In the genomic region with DNA sequence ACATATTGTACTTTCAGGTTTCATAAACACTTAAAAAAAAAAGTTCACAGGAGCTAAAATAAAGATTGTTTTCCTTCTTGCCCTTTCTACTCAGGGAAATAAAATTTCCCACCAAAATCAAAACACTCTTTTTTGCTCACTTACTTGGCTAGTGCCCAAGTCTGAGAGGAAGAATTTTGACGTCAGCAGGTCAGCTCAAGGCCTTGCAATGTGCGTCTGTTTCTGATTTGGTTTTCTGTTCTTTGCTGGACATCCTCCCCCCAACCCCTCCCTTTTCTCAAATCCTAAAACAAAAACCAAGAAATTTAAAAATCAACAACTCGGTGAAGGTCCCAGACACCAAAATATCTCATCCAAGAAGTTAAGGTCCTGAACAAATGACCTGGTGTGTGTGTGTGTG, we compare ENCODE assay signal across 9 mouse cellular contexts.
A peak's percentile ranks its signal among the peaks of the same experiment; 100 is the strongest.
DNase-seq lines count a peak whose midpoint lies in the region; ATAC-seq lines count a peak whose summit lies in the region.
"Had no signal": no experiment of that assay in that cellular context is flagged by ENCODE, and none has a peak within 500 bp of the region (broad histone marks: within the 10 kb centered on the region; RNA-seq: fewer than 3 reads in every experiment).

No protein-coding gene starts in this region.

- peaks cover 16% of the 10 kb centered on the region for H3K4me1 ChIP-seq in heart, embryonic 13.5 days
- H3K4me1 ChIP-seq in limb, embryonic 12.5 days (replicated peaks): peaks cover 8% of the 10 kb centered on the region; the same call in 1 of the 2 replicates

- H3K27me3 ChIP-seq in heart, embryonic 13.5 days (replicated peaks): no peaks in the 10 kb centered on the region
- H3K27me3 ChIP-seq in limb, embryonic 12.5 days: no peaks in the 10 kb centered on the region

- 32% methylated on average over 3 of the region's 3 CpGs for WGBS in heart, embryonic 13.5 days
- 26% methylated on average over 3 of the region's 3 CpGs for WGBS in limb, embryonic 12.5 days

- H3K9me3 ChIP-seq in heart, embryonic 13.5 days: no peaks in the 10 kb centered on the region
- no peaks in the 10 kb centered on the region for H3K9me3 ChIP-seq in limb, embryonic 12.5 days

- no peak overlapping the region for H3K4me3 ChIP-seq in heart, embryonic 13.5 days
- H3K4me3 ChIP-seq in limb, embryonic 12.5 days (replicated peaks): no peak overlapping the region

- 0 out of 2 replicates have a peak overlapping the region, but pooled peaks have one; percentile 10 for H3K9ac ChIP-seq in heart, embryonic 13.5 days
- no peak overlapping the region for H3K9ac ChIP-seq in limb, embryonic 12.5 days (replicated peaks)

- DNase-seq in gastrocnemius, adult 18-20 months (ENCODE audit: low spot score): peak; percentile 58
- no peak for DNase-seq in gastrocnemius, adult 8-10 months (ENCODE audit: low spot score in 2 of 2)
- peak; percentile 92 for DNase-seq in NIH3T3 (ENCODE audit: low read depth)
- no peak for DNase-seq in right cerebral cortex, adult 2 months (ENCODE audit: low spot score in 2 of 2)
- DNase-seq in frontal cortex, postnatal 10 days (ENCODE audit: low spot score in 2 of 2): no peak
- DNase-seq in frontal cortex, postnatal 14 days (ENCODE audit: low spot score in 2 of 2): no peak

- H3K4me2 ChIP-seq in heart, embryonic 13.5 days: no peak overlapping the region
- H3K4me2 ChIP-seq in limb, embryonic 12.5 days: no peak overlapping the region

- H3K27ac ChIP-seq in heart, embryonic 13.5 days (replicated peaks): peak overlapping the region; percentile 71; the same call in 1 of the 2 replicates
- H3K27ac ChIP-seq in limb, embryonic 12.5 days: peak overlapping the region; percentile 35; the same call in 1 of the 2 replicates

- ATAC-seq in heart, embryonic 13.5 days (ENCODE audit: extremely low read depth, insufficient number of reproducible peaks, low FRiP score, low TSS enrichment): no peak
- ATAC-seq in limb, embryonic 12.5 days (ENCODE audit: insufficient number of reproducible peaks, insufficient read depth, low FRiP score, low TSS enrichment, low read depth): no peak
- ATAC-seq: CD4-positive, CD25-positive, alpha-beta regulatory T cell, adult 4 months had no signal

- H3K36me3 ChIP-seq in heart, embryonic 13.5 days: peaks cover 58% of the 10 kb centered on the region
- peaks cover 33% of the 10 kb centered on the region for H3K36me3 ChIP-seq in limb, embryonic 12.5 days

Comparison
In these comparisons a context has a peak if more than half of its experiments do, and no peak if none do; other contexts are left out.
1. DNase-seq: peak in gastrocnemius, adult 18-20 months (single experiment) and NIH3T3 (single experiment); none in gastrocnemius, adult 8-10 months (0 of 2), right cerebral cortex, adult 2 months (0 of 2), frontal cortex, postnatal 10 days (0 of 2) and frontal cortex, postnatal 14 days (0 of 2).